Mouse (Mus musculus): ENCODE measurements at regions not wholly inside any gene's neighbourhood (a gene's known extent, or its start where the extent isn't known, plus 50 kb on each side); places are given as distances from the start of the nearest gene placed in this dataset.
"Not testable (repeated sequence)": the region's sequence is repeated elsewhere in the genome, so short reads cannot be mapped to it uniquely, and the experiment has no call there.

DNA sequence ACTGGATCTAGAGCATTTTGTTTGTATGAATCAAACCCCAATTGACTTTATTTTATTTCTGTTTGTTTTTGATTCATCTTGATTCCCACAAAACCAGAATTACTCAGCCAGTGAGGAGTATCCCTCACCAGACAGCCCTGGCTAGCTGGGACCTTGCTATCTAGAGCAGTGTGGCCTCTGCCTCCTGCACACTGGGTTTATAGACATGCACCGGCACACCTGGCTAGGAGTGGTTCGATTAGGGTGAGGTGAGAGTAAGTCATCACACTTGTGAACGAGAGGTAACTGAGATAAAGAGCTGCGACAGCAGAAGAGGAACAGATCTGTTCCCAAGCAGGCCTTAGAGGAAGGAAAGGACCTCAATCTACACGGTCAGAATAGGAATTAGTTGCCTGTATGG, 125.2 kb upstream of the Cdk6 start:
- Histone ChIP-seq H3K9ac (ENCODE audit: low read length) (no peak overlapping the region), H3K4me2 (replicated peaks; ENCODE audit: low read depth) (no peak overlapping the region), H3K27ac (replicated peaks) (no peak overlapping the region), H3K4me1 (replicated peaks; ENCODE audit: control insufficient read depth, insufficient read depth) (no peaks in the 10 kb centered on the region), H3K9me3 (ENCODE audit: control insufficient read depth, low read length) (no peaks in the 10 kb centered on the region), H3K36me3 (ENCODE audit: control insufficient read depth, insufficient read depth, low read length) (no peaks in the 10 kb centered on the region), H3K27me3 (ENCODE audit: control insufficient read depth, insufficient read depth, low read length) (no peaks in the 10 kb centered on the region), H3K4me3 (ENCODE audit: low read depth, low read length) (no peak overlapping the region)
- ATAC-seq (ENCODE audit: low FRiP score, low TSS enrichment) (no peak), DNase-seq (ENCODE audit: low spot score) (no peak)
- WGBS = 51% methylated on average over 5 of the region's 5 CpGs
- TF ChIP-seq CTCF (IDR thresholded peaks at IDR 0.05; ENCODE audit: low read depth) (no peak), EP300 (optimal IDR thresholded peaks at IDR 0.05) (no peak)

- H3K9me3 ChIP-seq (ENCODE audit: control insufficient read depth, low read length) = no peaks in the 10 kb centered on the region
- no peak overlapping the region for H3K9ac ChIP-seq (ENCODE audit: low read length)
- no peak overlapping the region for H3K4me2 ChIP-seq (replicated peaks; ENCODE audit: low read depth)
- no peak for TF ChIP-seq EP300 (optimal IDR thresholded peaks at IDR 0.05)
- no peak for TF ChIP-seq CTCF (IDR thresholded peaks at IDR 0.05; ENCODE audit: low read depth)
- no peak overlapping the region for H3K27ac ChIP-seq (replicated peaks)
- ATAC-seq (ENCODE audit: low FRiP score, low TSS enrichment) = no peak
- no peaks in the 10 kb centered on the region for H3K4me1 ChIP-seq (replicated peaks; ENCODE audit: control insufficient read depth, insufficient read depth)
- no peaks in the 10 kb centered on the region for H3K27me3 ChIP-seq (ENCODE audit: control insufficient read depth, insufficient read depth, low read length)
- WGBS = 53% methylated on average over 4 of the region's 4 CpGs
- no peak for DNase-seq (ENCODE audit: low spot score)
- no peaks in the 10 kb centered on the region for H3K36me3 ChIP-seq (ENCODE audit: control insufficient read depth, insufficient read depth, low read length)
- H3K4me3 ChIP-seq (ENCODE audit: low read depth, low read length) = no peak overlapping the region
Measured at GRCm38 (mm10) chr5:3219230-3219629, 122.1 kb upstream of the Cdk6 start.

DNA sequence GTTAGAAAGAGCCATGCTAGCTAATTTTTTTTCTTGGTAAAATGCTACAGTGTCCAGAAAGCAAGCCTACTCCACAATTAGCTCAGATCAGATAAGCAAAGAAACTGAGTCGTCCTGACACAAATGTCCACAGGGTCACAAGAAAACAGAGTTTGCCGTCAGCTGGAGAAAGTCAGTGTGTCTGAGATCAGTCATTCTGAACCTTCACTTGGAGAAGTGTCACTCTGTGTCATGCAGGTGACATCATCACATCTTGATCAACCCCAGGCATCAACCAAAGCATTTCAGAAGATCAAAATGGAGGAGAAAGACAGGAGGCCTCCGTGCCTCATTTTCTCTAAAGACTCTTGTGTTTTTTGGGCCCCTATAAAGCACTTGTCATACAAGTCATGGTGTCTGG, 121.5 kb upstream of the Cdk6 start:
- ATAC-seq (ENCODE audit: low FRiP score, low TSS enrichment) = no peak

GRCm38 (mm10) chr5:3223819-3224218, 117.5 kb upstream of the Cdk6 start:
- not testable (repeated sequence) for H3K9me3 ChIP-seq (ENCODE audit: control insufficient read depth, low read length); H3K36me3 ChIP-seq (ENCODE audit: control insufficient read depth, insufficient read depth, low read length); H3K9ac ChIP-seq (ENCODE audit: low read length); H3K27me3 ChIP-seq (ENCODE audit: control insufficient read depth, insufficient read depth, low read length); H3K27ac ChIP-seq (replicated peaks); H3K4me3 ChIP-seq (ENCODE audit: low read depth, low read length); H3K4me2 ChIP-seq (replicated peaks; ENCODE audit: low read depth); ATAC-seq (ENCODE audit: low FRiP score, low TSS enrichment); H3K4me1 ChIP-seq (replicated peaks; ENCODE audit: control insufficient read depth, insufficient read depth); DNase-seq (ENCODE audit: low spot score)
- 62% methylated on average over 4 of the region's 4 CpGs for WGBS
- TF ChIP-seq CTCF (IDR thresholded peaks at IDR 0.05; ENCODE audit: low read depth) = peak; percentile 66

More for the DNA sequence above, 121.5 kb upstream of the Cdk6 start:
- Histone ChIP-seq H3K4me1 (replicated peaks; ENCODE audit: control insufficient read depth, insufficient read depth) (no peaks in the 10 kb centered on the region), H3K9ac (ENCODE audit: low read length) (no peak overlapping the region), H3K36me3 (ENCODE audit: control insufficient read depth, insufficient read depth, low read length) (no peaks in the 10 kb centered on the region), H3K27ac (replicated peaks) (no peak overlapping the region), H3K4me3 (ENCODE audit: low read depth, low read length) (no peak overlapping the region), H3K9me3 (ENCODE audit: control insufficient read depth, low read length) (no peaks in the 10 kb centered on the region), H3K27me3 (ENCODE audit: control insufficient read depth, insufficient read depth, low read length) (no peaks in the 10 kb centered on the region), H3K4me2 (replicated peaks; ENCODE audit: low read depth) (no peak overlapping the region)
- DNase-seq (ENCODE audit: low spot score) = no peak
- WGBS = 63% methylated on average over 3 of the region's 3 CpGs
- TF ChIP-seq CTCF (IDR thresholded peaks at IDR 0.05; ENCODE audit: low read depth) (no peak), EP300 (optimal IDR thresholded peaks at IDR 0.05) (no peak)

GRCm38 (mm10) chr5:3224392-3225054, 116.8 kb upstream of the Cdk6 start:
- 57% methylated on average over 14 of the region's 14 CpGs for WGBS

DNA sequence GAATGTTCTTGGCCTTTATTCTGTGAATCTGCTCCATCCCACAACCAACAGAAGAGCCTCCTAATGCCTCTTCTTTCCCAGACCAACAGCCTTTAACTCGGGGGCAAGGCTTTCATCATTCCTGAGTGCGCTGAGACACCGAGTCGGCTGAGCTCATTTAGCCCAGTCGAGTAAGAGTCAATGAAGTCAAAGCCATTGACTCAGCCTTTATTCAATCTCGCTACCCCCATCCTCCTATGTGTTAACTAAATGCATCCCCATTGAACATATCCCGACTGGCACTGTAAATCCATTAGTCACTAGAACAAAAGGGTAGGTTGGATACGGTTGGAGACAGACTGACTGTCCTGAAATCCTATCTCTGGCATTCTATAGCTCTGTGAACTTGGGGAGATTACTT, 115.9 kb upstream of the Cdk6 start:
- not testable (repeated sequence) for H3K4me3 ChIP-seq (ENCODE audit: low read depth, low read length); H3K27ac ChIP-seq (replicated peaks); H3K4me2 ChIP-seq (replicated peaks; ENCODE audit: low read depth); H3K9me3 ChIP-seq (ENCODE audit: control insufficient read depth, low read length); ATAC-seq (ENCODE audit: low FRiP score, low TSS enrichment); H3K9ac ChIP-seq (ENCODE audit: low read length); H3K36me3 ChIP-seq (ENCODE audit: control insufficient read depth, insufficient read depth, low read length); H3K27me3 ChIP-seq (ENCODE audit: control insufficient read depth, insufficient read depth, low read length); H3K4me1 ChIP-seq (replicated peaks; ENCODE audit: control insufficient read depth, insufficient read depth); DNase-seq (ENCODE audit: low spot score)
- 81% methylated on average over 8 of the region's 8 CpGs for WGBS

More at GRCm38 (mm10) chr5:3224392-3225054, 116.8 kb upstream of the Cdk6 start:
- H3K4me1 ChIP-seq (replicated peaks; ENCODE audit: control insufficient read depth, insufficient read depth); H3K4me2 ChIP-seq (replicated peaks; ENCODE audit: low read depth); H3K27me3 ChIP-seq (ENCODE audit: control insufficient read depth, insufficient read depth, low read length); H3K4me3 ChIP-seq (ENCODE audit: low read depth, low read length); H3K27ac ChIP-seq (replicated peaks); H3K9me3 ChIP-seq (ENCODE audit: control insufficient read depth, low read length); ATAC-seq (ENCODE audit: low FRiP score, low TSS enrichment); H3K9ac ChIP-seq (ENCODE audit: low read length); DNase-seq (ENCODE audit: low spot score); H3K36me3 ChIP-seq (ENCODE audit: control insufficient read depth, insufficient read depth, low read length): not testable (repeated sequence)

DNA sequence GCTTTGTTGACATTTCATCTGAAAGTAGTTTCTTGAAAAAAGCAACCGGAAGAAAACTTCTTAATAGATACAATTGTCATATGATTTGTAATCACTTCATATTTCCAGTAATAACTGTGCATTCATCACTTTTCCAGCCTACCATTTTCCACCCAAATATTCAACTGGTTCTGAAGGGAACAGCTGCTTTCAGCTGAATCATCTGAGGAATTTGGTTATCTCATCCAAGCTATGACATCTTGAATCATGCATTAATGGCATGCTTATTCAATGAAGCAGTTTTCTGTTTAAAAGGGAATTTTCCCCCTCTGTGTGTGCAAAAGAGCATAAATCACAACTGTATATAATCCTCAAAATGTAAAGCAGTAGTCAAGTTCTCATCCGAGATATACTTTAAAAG, 97.2 kb upstream of the Cdk6 start:
- not testable (repeated sequence) for H3K36me3 ChIP-seq (ENCODE audit: control insufficient read depth, insufficient read depth, low read length); H3K4me1 ChIP-seq (replicated peaks; ENCODE audit: control insufficient read depth, insufficient read depth); H3K4me3 ChIP-seq (ENCODE audit: low read depth, low read length); H3K4me2 ChIP-seq (replicated peaks; ENCODE audit: low read depth); H3K27me3 ChIP-seq (ENCODE audit: control insufficient read depth, insufficient read depth, low read length); H3K27ac ChIP-seq (replicated peaks); ATAC-seq (ENCODE audit: low FRiP score, low TSS enrichment); H3K9me3 ChIP-seq (ENCODE audit: control insufficient read depth, low read length); H3K9ac ChIP-seq (ENCODE audit: low read length); DNase-seq (ENCODE audit: low spot score)
- 47% methylated on average over 2 of the region's 2 CpGs for WGBS
